Mouse (Mus musculus) E14TG2a.4 (cell line): Measurements from ENCODE around the gene Urb2.

Experiments used
- CTCF ChIP-seq: conservative IDR thresholded peaks from 2 replicates; pipeline ENCODE4 v1.5.1; 2014; ENCODE audit warnings: low read length
- POU5F1 ChIP-seq: IDR thresholded peaks from 2 replicates; pipeline ENCODE4 v1.6.1; 2014; ENCODE audit warnings: low read length, borderline replicate concordance

DNA sequence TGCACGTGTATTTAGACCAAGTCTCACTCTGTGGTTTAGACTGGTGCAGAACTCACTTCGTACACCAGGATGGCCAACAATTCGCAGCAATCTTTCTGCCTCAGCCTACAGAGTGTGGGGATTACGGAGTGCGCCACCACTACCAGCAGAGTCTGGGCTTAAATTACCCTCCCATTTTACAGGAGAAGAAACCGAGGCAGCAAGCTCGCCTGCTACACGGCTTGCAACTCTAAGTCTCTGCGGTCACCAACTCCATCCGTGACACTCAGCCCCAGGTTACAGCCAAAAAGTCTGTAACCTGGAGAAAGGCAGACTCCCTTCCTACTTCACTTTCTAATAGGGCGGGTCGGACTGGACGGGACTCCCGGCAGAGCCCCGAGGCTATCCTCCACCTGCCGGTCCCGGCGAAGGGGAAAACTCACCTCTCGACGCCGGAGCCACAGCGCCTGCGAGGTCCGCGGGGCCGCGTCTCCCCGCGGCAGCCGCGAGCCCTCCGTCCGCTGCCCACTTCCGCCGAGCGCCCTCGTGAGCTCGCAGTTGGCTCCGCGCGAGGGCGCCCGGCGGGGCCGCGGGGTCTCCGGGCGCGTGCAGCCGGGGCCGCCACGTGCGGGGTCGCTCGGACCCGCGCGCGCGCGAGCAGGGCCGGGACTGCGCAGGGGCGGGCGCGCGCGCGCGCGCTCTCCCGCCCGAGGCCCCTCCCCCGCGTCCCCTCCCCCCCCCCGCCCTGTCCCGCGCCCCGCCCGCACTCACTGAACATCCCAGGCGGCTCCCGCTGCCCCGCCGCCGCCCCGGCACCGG, 670 bp upstream of the Urb2 start:
- TF ChIP-seq CTCF: no peak
- no peak for TF ChIP-seq POU5F1
